Mouse (Mus musculus) hindbrain, embryonic 14.5 days (tissue): ENCODE measurements at regions not wholly inside any gene's neighbourhood (a gene's known extent, or its start where the extent isn't known, plus 50 kb on each side); places are given as distances from the start of the nearest gene placed in this dataset.
"Not testable (repeated sequence)": the region's sequence is repeated elsewhere in the genome, so short reads cannot be mapped to it uniquely, and the experiment has no call there.

Experiments
- ATAC-seq: fragments of 200-750 bp; cut with Nextera tagmentation; 2 replicates; pipeline ENCODE4 v1.8.0; 2017; ENCODE audit warnings: moderate number of reproducible peaks, mild to moderate bottlenecking, moderate TSS enrichment, moderate library complexity; ENCODE audit not compliant: low FRiP score
- DNase-seq: peaks from one replicate; pipeline ENCODE4 v3.0.0-alpha.2; 2015; ENCODE audit warnings: low spot score
- H3K27ac ChIP-seq: fragments of 300-500 bp; sonication (generic); 2 replicates; pipeline ENCODE4 v1.5.1; 2014; ENCODE audit warnings: mild to moderate bottlenecking, moderate library complexity
- H3K27me3 ChIP-seq: fragments of 300-500 bp; sonication (generic); 2 replicates; pipeline ENCODE4 v1.6.1; 2014; ENCODE audit warnings: mild to moderate bottlenecking, low read length, mixed read lengths; ENCODE audit not compliant: control insufficient read depth, insufficient read depth
- H3K36me3 ChIP-seq: fragments of 300-500 bp; sonication (generic); replicated peaks from 2 replicates; pipeline ENCODE4 v1.6.1; 2014; ENCODE audit not compliant: control insufficient read depth, insufficient read depth
- H3K4me1 ChIP-seq: fragments of 300-500 bp; sonication (generic); replicated peaks from 2 replicates; pipeline ENCODE4 v1.6.1; 2014; ENCODE audit warnings: antibody characterized with exemption, low read length, mixed read lengths; ENCODE audit not compliant: control insufficient read depth, insufficient read depth
- H3K4me2 ChIP-seq: fragments of 300-500 bp; sonication (generic); replicated peaks from 2 replicates; pipeline ENCODE4 v1.6.1; 2014; ENCODE audit warnings: mild to moderate bottlenecking, moderate library complexity
- H3K4me3 ChIP-seq: fragments of 300-500 bp; sonication (generic); replicated peaks from 2 replicates; pipeline ENCODE4 v1.5.1; 2014; ENCODE audit warnings: mild to moderate bottlenecking, low read length
- H3K9ac ChIP-seq: fragments of 300-500 bp; sonication (generic); 2 replicates; pipeline ENCODE4 v1.6.1; 2014
- H3K9me3 ChIP-seq: fragments of 300-500 bp; sonication (generic); 2 replicates; pipeline ENCODE4 v1.6.1; 2016; ENCODE audit warnings: low read length; ENCODE audit not compliant: control insufficient read depth
- WGBS: fragments of 180-500 bp; shearing (Covaris S2); extraction: QIAGEN DNeasy Blood & Tissue Kit; methylation state at CpG from one replicate; pipeline ENCODE4 v1.1.7; 2014; 5-methylcytosine and 5-hydroxymethylcytosine counted together

- Histone ChIP-seq H3K27ac (no peak overlapping the region), H3K9me3 (peaks cover 13% of the 10 kb centered on the region), H3K27me3 (no peaks in the 10 kb centered on the region), H3K36me3 (no peaks in the 10 kb centered on the region), H3K9ac (no peak overlapping the region), H3K4me2 (no peak overlapping the region), H3K4me1 (no peaks in the 10 kb centered on the region), H3K4me3 (no peak overlapping the region)
- ATAC-seq, result no peak
- WGBS, result 39% methylated on average over 4 of the region's 4 CpGs
- no peak for DNase-seq
Measured at GRCm38 (mm10) chr12:113896152-113896551, 352.4 kb downstream of the Adam6a start.

- no peak for ATAC-seq
- no peaks in the 10 kb centered on the region for H3K27me3 ChIP-seq
- no peak overlapping the region for H3K4me2 ChIP-seq
- DNase-seq, result no peak
- no peaks in the 10 kb centered on the region for H3K4me1 ChIP-seq
- H3K36me3 ChIP-seq, result no peaks in the 10 kb centered on the region
- H3K27ac ChIP-seq, result no peak overlapping the region
- no peak overlapping the region for H3K9ac ChIP-seq
- H3K4me3 ChIP-seq, result no peak overlapping the region
- peaks cover 35% of the 10 kb centered on the region for H3K9me3 ChIP-seq
Measured at GRCm38 (mm10) chr12:113906459-113906858, 362.8 kb downstream of the Adam6a start.

- DNase-seq, result no peak
- H3K27ac ChIP-seq, result no peak overlapping the region
- H3K4me2 ChIP-seq, result no peak overlapping the region
- H3K4me3 ChIP-seq, result no peak overlapping the region
- no peaks in the 10 kb centered on the region for H3K4me1 ChIP-seq
- ATAC-seq, result no peak
- H3K9me3 ChIP-seq, result peaks cover 28% of the 10 kb centered on the region
- H3K36me3 ChIP-seq, result no peaks in the 10 kb centered on the region
- no peak overlapping the region for H3K9ac ChIP-seq
- H3K27me3 ChIP-seq, result no peaks in the 10 kb centered on the region
- WGBS, result 85% methylated on average over 1 of the region's 1 CpGs
Measured at GRCm38 (mm10) chr12:113907751-113908150, 364.0 kb downstream of the Adam6a start.

GRCm38 (mm10) chr12:113911770-113912169 is 368.1 kb downstream of the Adam6a start:
- no peaks in the 10 kb centered on the region for H3K27me3 ChIP-seq
- DNase-seq (no peak), ATAC-seq (no peak)
- H3K9ac ChIP-seq, result no peak overlapping the region
- no peak overlapping the region for H3K27ac ChIP-seq
- no peak overlapping the region for H3K4me3 ChIP-seq
- H3K36me3 ChIP-seq, result no peaks in the 10 kb centered on the region
- H3K4me1 ChIP-seq, result no peaks in the 10 kb centered on the region
- 39% methylated on average over 3 of the region's 3 CpGs for WGBS
- peaks cover 24% of the 10 kb centered on the region for H3K9me3 ChIP-seq
- no peak overlapping the region for H3K4me2 ChIP-seq

- Histone ChIP-seq H3K9ac (no peak overlapping the region), H3K4me2 (no peak overlapping the region), H3K9me3 (peaks cover 7% of the 10 kb centered on the region; the same call in 1 of the 2 replicates), H3K4me1 (no peaks in the 10 kb centered on the region), H3K27me3 (no peaks in the 10 kb centered on the region), H3K27ac (no peak overlapping the region), H3K36me3 (no peaks in the 10 kb centered on the region), H3K4me3 (no peak overlapping the region)
- ATAC-seq (no peak), DNase-seq (no peak)
Measured at GRCm38 (mm10) chr12:113940721-113941120, 397.0 kb downstream of the Adam6a start.

- not testable (repeated sequence) for ATAC-seq, H3K4me3 ChIP-seq, H3K4me2 ChIP-seq, H3K4me1 ChIP-seq, H3K9ac ChIP-seq, H3K27me3 ChIP-seq, H3K9me3 ChIP-seq, DNase-seq, H3K36me3 ChIP-seq, H3K27ac ChIP-seq
- 68% methylated on average over 1 of the region's 1 CpGs for WGBS
Measured at GRCm38 (mm10) chr12:113943661-113944327, 400.1 kb downstream of the Adam6a start.

- H3K36me3 ChIP-seq, H3K4me3 ChIP-seq, ATAC-seq, H3K27me3 ChIP-seq, H3K4me1 ChIP-seq, H3K4me2 ChIP-seq, H3K27ac ChIP-seq, DNase-seq, H3K9me3 ChIP-seq, H3K9ac ChIP-seq: not testable (repeated sequence)
- 96% methylated on average over 1 of the region's 1 CpGs for WGBS
Measured at GRCm38 (mm10) chr12:113945786-113946185, 402.1 kb downstream of the Adam6a start.

- H3K9ac ChIP-seq, H3K27me3 ChIP-seq, H3K4me2 ChIP-seq, DNase-seq, H3K36me3 ChIP-seq, H3K4me3 ChIP-seq, ATAC-seq, H3K4me1 ChIP-seq, H3K27ac ChIP-seq: not testable (repeated sequence)
- peaks cover 14% of the 10 kb centered on the region; the same call in 1 of the 2 replicates for H3K9me3 ChIP-seq
- 38% methylated on average over 4 of the region's 4 CpGs for WGBS
Measured at GRCm38 (mm10) chr12:113948017-113948416, 404.3 kb downstream of the Adam6a start.

GRCm38 (mm10) chr12:113974271-113974670 is 430.6 kb downstream of the Adam6a start:
- H3K27me3 ChIP-seq, result no peaks in the 10 kb centered on the region
- WGBS, result 83% methylated on average over 6 of the region's 6 CpGs
- H3K36me3 ChIP-seq, result no peaks in the 10 kb centered on the region
- peaks cover 28% of the 10 kb centered on the region for H3K9me3 ChIP-seq
- H3K4me3 ChIP-seq, result no peak overlapping the region
- H3K4me2 ChIP-seq, result no peak overlapping the region
- no peak overlapping the region for H3K9ac ChIP-seq
- no peak for DNase-seq
- no peak for ATAC-seq
- no peak overlapping the region for H3K27ac ChIP-seq
- H3K4me1 ChIP-seq, result no peaks in the 10 kb centered on the region

- H3K4me2 ChIP-seq, H3K9me3 ChIP-seq, H3K4me3 ChIP-seq, ATAC-seq, H3K9ac ChIP-seq, H3K36me3 ChIP-seq, H3K27ac ChIP-seq, H3K4me1 ChIP-seq, H3K27me3 ChIP-seq: not testable (repeated sequence)
- DNase-seq, result peak; percentile 40
- 40% methylated on average over 10 of the region's 10 CpGs for WGBS
Measured at GRCm38 (mm10) chr12:113981613-113982012, 437.9 kb downstream of the Adam6a start.
